Mouse (Mus musculus) brain, embryonic 14.5 days (tissue): Measurements from ENCODE around the gene Ccdc106. TPM values are rescaled to one million over a fixed set of nuclear protein-coding genes. Genes with fewer than 3 reads are reported as not detected.
"Not testable (repeated sequence)": the region's sequence is repeated elsewhere in the genome, so short reads cannot be mapped to it uniquely, and the experiment has no call there.

ENCODE experiments used
- DNase-seq: peaks from one replicate; pipeline ENCODE4 v3.0.0-alpha.2; 2011; ENCODE audit warnings: low read depth
- CTCF ChIP-seq: fragments of 200-500 bp; IDR thresholded peaks from 2 replicates; pipeline ENCODE4 v1.5.1; 2012; ENCODE audit warnings: inconsistent platforms, mild to moderate bottlenecking, moderate library complexity, borderline replicate concordance; ENCODE audit not compliant: insufficient read depth, insufficient read length; ENCODE audit errors: extremely low read depth
- POLR2A ChIP-seq: fragments of 200-500 bp; IDR thresholded peaks from 2 replicates; pipeline ENCODE4 v1.6.1; 2012; ENCODE audit warnings: mild to moderate bottlenecking, inconsistent platforms, borderline replicate concordance; ENCODE audit not compliant: poor library complexity, insufficient read depth, insufficient read length, severe bottlenecking; ENCODE audit errors: extremely low read depth
- polyA plus RNA-seq: library from polyadenylated mRNA; depleted of rRNA; stranded (reverse); fragments of >200 nt; gene quantifications from 2 replicates; pipeline ENCODE4 v1.2.3, GENCODE M21; 2012

Gene Ccdc106
- polyA plus RNA-seq, 1 experiment: 41.4 TPM

GRCm38 (mm10) chr7:5057381-5057780 lies 37.0 kb downstream of the Ccdc106 start:
- TF ChIP-seq CTCF (no peak), POLR2A (no peak)
- no peak for DNase-seq

GRCm38 (mm10) chr7:5057804-5058203 lies 37.5 kb downstream of the Ccdc106 start:
- no peak for TF ChIP-seq POLR2A
- TF ChIP-seq CTCF: no peak

GRCm38 (mm10) chr7:5058631-5059030 lies 38.3 kb downstream of the Ccdc106 start:
- no peak for DNase-seq
- no peak for TF ChIP-seq POLR2A
- no peak for TF ChIP-seq CTCF

More at GRCm38 (mm10) chr7:5057804-5058203, 37.5 kb downstream of the Ccdc106 start:
- DNase-seq: no peak

- TF ChIP-seq POLR2A (no peak), CTCF (no peak)
- no peak for DNase-seq
These were observed 39.1 kb downstream of the Ccdc106 start for GRCm38 (mm10) chr7:5059421-5059820.

DNA sequence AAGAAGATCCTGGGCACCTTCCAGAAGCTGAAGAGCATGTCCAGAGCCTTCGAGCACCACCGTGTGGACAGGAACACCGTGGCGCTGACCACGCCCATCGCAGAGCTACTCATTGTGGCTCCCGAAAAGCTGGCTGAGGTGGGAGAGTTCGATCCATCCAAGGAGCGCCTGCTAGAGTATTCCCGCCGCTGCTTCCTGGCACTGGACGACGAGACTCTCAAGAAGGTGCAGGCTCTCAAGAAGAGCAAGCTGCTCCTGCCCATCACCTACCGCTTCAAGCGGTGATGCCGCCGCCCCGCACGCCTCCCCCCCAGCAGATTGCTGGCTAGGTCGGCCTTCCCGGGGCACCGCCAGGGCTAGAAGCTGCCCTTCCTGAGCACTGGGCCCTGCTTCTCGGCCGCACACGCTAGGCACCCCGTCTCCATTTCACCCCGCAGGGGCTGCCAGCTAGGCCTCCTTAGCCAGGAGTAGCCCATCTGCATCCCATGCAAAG lies 39.9 kb downstream of the Ccdc106 start:
- TF ChIP-seq CTCF (peak; percentile 70), POLR2A (no peak)
- DNase-seq: peak; percentile 90

GRCm38 (mm10) chr7:5060944-5061773 lies 40.8 kb downstream of the Ccdc106 start:
- peak; percentile 99 for DNase-seq
- TF ChIP-seq CTCF (peak; percentile 62), POLR2A (no peak)

DNA sequence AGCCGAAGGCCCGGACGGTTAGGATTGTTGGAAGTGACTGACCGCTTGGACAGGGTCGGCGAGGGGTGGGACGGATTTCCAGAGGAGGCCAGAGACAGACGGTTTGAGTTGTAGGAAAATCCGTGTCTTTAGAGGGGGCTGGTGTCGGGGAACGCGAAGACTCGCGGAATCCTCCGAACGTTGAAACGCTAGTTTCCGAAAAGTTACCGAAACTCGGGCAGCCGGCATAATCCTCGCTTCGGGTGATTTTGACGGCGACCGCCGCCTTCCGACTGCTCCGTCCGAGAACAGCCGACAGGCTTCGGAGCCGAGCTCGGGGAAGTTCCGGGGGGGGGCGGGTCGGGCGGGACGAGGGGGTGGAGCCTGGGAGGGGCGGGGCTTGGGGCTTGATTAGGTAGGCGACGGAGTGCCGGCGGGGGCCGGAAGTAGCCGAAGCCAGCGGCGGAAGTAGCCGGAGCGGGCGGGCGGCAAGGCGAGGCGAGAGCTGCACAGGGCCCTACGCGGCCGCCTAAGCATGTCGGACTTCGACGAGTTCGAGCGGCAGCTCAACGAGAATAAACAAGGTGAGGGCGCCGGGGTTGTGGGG lies 41.5 kb downstream of the Ccdc106 start, which contains the start of gene U2af2:
Gene U2af2 (plus strand): TSS at position 370 of the 586 bp plus-strand sequence.
- peak; percentile 98 for DNase-seq
- TF ChIP-seq CTCF (no peak), POLR2A (peak; percentile 68)

DNA sequence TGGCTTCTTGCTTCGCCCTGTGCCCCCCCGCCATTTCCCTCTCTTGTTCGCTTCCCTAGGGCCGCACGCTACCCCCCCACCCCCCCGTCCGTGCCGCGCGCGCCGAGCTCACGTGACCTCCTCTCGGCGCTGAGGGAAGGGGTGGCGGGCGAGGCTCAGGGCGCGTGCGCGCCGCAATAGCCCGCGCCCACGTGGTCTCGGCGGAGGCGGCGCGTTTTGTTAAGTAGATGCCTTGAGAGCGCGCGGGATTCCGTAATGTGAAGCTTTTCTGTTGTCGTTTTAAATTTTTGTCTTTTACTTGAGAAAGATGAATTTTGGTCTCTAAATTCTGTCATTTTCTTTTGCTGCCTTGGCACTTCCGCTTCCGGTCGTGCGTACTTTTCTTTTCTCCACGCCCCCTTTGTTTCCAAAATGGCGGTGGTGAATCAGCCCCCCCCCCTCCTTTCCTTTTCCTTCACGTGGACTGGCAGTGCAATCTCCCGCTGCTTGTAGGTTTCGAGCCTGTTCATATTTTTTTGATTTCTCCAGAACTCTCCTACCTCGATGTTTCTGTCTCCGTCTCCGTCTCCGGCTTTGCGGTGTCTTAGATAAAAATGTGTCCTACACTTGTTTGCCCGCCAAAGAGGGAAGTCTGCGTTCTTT lies 42.1 kb downstream of the Ccdc106 start:
- peak; percentile 92 for DNase-seq
- TF ChIP-seq CTCF (no peak), POLR2A (no peak)

- DNase-seq: no peak
- TF ChIP-seq POLR2A: no peak
- no peak for TF ChIP-seq CTCF
These were observed 44.5 kb downstream of the Ccdc106 start for GRCm38 (mm10) chr7:5064886-5065285.

DNA sequence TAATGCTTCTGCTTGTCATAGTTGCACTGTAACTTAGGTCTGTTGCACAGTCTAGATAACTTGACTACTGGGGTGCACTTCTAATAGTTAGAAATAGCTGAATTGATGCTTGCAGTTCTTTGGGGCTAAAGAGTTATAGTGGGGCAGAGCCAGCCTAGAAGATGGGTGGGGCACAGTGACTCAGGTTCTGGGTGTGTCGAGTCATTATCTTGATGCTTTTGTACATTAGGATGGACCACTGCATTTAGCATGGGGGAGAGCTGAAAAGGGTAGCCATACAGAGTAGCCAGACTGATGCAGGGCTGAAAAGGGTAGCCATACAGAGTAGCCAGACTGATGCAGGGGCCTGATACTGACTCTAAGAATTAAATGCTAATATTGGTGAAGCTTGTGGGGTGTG lies 53.2 kb downstream of the Ccdc106 start:
- TF ChIP-seq POLR2A: no peak
- no peak for TF ChIP-seq CTCF
- no peak for DNase-seq

DNA sequence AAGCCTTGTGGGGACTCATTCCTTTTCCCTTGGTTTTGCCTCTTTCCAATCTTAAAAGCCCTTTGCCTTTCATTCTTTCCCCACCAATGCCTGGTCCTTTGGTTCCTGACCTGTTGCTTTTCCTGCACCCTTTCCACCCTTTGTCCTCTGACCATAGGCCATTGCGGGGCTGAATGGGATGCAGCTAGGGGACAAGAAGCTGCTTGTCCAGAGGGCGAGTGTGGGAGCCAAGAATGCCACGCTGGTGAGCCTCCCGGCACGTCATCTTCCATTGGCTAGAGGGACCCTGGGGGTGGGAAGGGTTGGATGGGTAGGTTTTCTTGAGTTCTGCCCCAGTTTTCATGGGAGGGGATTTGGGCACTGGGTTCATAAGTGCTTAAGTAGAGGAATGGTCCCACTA lies 54.6 kb downstream of the Ccdc106 start:
- TF ChIP-seq POLR2A: no peak
- TF ChIP-seq CTCF: no peak
- DNase-seq: no peak

DNA sequence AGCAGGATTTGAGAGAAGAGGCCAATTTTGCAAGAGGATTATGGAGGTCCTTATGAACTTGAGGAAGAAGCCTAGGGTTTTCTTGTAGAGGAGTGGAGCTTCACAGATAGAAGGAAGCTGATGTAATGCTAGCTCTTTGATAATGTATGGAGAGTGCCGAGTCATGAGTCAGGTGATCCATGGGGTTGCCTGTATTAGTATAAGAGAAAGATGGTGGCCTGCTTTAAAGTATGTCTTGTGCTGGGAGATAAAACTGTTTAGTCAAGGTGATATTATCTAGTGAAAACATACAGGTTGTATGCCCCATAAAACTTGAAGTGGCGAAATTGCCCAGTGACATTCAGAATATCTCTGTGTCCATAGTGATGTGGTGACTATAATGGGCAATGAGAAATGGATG lies 56.6 kb downstream of the Ccdc106 start:
- TF ChIP-seq CTCF (no peak), POLR2A (no peak)
- DNase-seq: no peak

GRCm38 (mm10) chr7:5079365-5080009 lies 59.1 kb downstream of the Ccdc106 start:
- not testable (repeated sequence) for DNase-seq

DNA sequence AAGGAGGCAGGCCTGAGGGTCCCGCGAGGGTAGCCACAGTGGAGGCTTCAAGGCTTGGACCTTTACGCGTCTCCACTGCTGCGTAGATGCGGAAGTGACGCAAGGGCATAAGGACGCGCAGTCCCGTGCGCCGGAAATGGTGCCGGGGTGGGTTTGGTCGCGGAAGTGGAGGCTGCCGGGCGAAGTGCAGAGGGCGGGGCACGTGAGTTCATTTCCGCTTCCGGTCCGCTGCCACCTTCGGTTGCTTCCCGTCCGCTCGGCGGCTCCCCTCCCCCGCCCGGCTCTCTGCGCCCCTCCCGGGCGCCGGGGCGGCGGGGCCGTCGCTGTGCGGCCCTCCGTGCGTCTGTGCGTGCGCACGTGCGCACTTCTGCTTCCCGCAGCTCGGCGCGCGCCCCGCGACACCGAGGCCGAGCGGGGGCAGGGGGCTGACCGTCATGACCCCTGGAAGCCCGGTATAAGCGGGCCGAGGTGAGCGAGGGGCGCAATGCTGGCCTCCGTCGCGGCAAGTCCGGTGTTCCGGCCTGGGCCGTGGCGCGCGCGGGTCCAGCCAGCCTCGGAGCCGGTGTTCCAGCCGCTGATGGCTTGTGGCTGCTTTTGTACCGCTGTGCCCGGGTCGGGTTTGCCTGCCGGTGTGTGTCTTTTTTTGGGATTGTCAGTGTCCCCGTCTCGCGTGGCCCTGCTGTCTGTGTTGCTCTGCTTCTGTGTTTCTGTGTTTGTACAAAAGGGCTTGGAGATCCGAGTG lies 59.8 kb downstream of the Ccdc106 start, which contains the start of gene Epn1:
Gene Epn1 (plus strand): TSS at position 226 of the 742 bp plus-strand sequence.
- TF ChIP-seq CTCF (peak; percentile 1; the same call in 1 of the 2 replicates), POLR2A (peak; percentile 55)
- peak; percentile 99 for DNase-seq
